Mouse (Mus musculus): ENCODE measurements around the gene Rhoc.

DNA sequence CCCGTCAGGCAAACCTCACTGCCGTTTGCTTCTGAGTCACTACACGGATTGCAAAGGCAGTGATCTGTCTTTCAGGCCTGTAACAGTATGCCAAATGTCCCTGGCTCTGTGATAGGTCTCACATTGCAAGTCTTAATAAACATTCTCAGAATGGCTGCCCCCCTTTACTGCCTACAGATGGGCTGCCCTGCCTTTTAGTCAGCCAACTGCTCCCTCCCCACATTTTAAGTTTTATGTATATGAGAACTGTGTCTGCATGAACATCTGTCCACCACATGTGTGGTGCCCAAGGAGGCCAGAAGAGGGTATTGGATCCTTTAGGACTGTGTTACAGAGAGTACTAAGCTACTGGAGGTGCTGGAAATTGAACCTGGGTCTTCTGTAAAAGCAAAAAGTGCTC, 17.3 kb upstream of the Rhoc start:
- TF ChIP-seq POLR2A (IDR thresholded peaks at IDR 0.05; ENCODE audit: low read depth, low read length) = no peak
- TF ChIP-seq CTCF (conservative IDR thresholded peaks at IDR 0.05 in 1 of 2, IDR thresholded peaks at IDR 0.05 in 1 of 2; ENCODE audit: low read depth in 2 of 2, low read length in 2 of 2) = no peak
- no peak for TF ChIP-seq HCFC1 (IDR thresholded peaks at IDR 0.05; ENCODE audit: low read depth, low read length)

All from CH12.LX (cell line).